Mouse (Mus musculus) CD4-positive helper T cell, adult 2 months (primary cell): Measurements from ENCODE around the gene Adam33.

Experiments
- DNase-seq: peaks from one replicate; pipeline ENCODE4 v3.0.0-alpha.2; 2012; ENCODE audit warnings: low read depth, missing footprints, low spot score

Adam33 gene

GRCm38 (mm10) chr2:131029065-131029935 is 34.3 kb downstream of the Adam33 start:
- DNase-seq, result no peak

GRCm38 (mm10) chr2:131026941-131027340 is 36.7 kb downstream of the Adam33 start:
- DNase-seq, result no peak

DNA sequence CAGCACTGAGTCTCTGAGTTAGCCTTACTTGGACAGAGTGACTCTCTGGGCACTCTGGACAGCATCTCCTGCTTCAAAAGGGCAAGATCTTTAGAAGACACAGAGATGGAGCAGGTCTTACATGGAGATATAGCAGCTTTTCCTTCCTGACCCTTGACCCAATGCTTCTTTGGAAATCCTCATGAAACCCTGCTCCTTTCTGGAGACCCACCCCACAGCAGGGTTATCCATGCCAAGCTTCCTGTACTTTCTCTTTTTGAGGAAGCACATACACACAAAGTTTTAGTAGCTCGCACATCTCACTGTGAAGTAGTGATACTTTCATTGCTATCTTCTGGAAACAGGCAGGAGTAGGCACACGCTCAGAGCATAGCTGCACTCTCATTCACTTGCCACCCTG is 38.4 kb downstream of the Adam33 start:
- DNase-seq, result no peak

GRCm38 (mm10) chr2:131010566-131010965 is 53.0 kb downstream of the Adam33 start:
- no peak for DNase-seq

- no peak for DNase-seq
Observed at GRCm38 (mm10) chr2:131009123-131009522, 54.5 kb downstream of the Adam33 start.
